Mouse (Mus musculus) cerebellum, postnatal 14 days (tissue): ENCODE results near the gene Btbd35f21.
"Not testable (repeated sequence)": the region's sequence is repeated elsewhere in the genome, so short reads cannot be mapped to it uniquely, and the experiment has no call there.

Source experiments
- DNase-seq, 2 experiments: peaks; one replicate each; pipeline ENCODE4 v3.0.0; 2021; ENCODE audit warnings: mixed read lengths in 2 of 2

Gene Btbd35f21

GRCm38 (mm10) chrX:32725809-32726208, at the start of gene Btbd35f21:
Gene Btbd35f21, plus strand, starts transcription at chrX:32726109.
- not testable (repeated sequence) for DNase-seq
